Mouse (Mus musculus) lung, embryonic 16.5 days (tissue): Measurements from ENCODE around the gene Catsper4. TPM values are rescaled to one million over a fixed set of nuclear protein-coding genes. Genes with fewer than 3 reads are reported as not detected.

ENCODE experiments used
- ATAC-seq: fragments of 200-750 bp; cut with Nextera tagmentation; 2 replicates; pipeline ENCODE4 v1.8.0; 2017; ENCODE audit warnings: low read depth, mild to moderate bottlenecking, moderate library complexity
- H3K27ac ChIP-seq: fragments of 300-500 bp; sonication (generic); 2 replicates; pipeline ENCODE4 v1.5.1; 2014; ENCODE audit warnings: mild to moderate bottlenecking, control low read depth, low read length
- H3K27me3 ChIP-seq: fragments of 300-500 bp; sonication (generic); 2 replicates; pipeline ENCODE4 v1.6.1; 2014; ENCODE audit warnings: low read depth, low read length, mixed read lengths; ENCODE audit not compliant: control insufficient read depth, insufficient read depth
- H3K36me3 ChIP-seq: fragments of 300-500 bp; sonication (generic); 2 replicates; pipeline ENCODE4 v1.6.1; 2014; ENCODE audit warnings: low read length; ENCODE audit not compliant: control insufficient read depth, insufficient read depth
- H3K4me1 ChIP-seq: fragments of 300-500 bp; sonication (generic); replicated peaks from 2 replicates; pipeline ENCODE4 v1.6.1; 2014; ENCODE audit warnings: low read length, mixed read lengths; ENCODE audit not compliant: control insufficient read depth, insufficient read depth
- H3K4me2 ChIP-seq: fragments of 300-500 bp; sonication (generic); 2 replicates; pipeline ENCODE4 v1.6.1; 2014; ENCODE audit warnings: low read depth, low read length, control low read depth
- H3K4me3 ChIP-seq: fragments of 300-500 bp; sonication (generic); 2 replicates; pipeline ENCODE4 v1.5.1; 2014; ENCODE audit warnings: mild to moderate bottlenecking, low read length, control low read depth
- H3K9ac ChIP-seq: fragments of 300-500 bp; sonication (generic); 2 replicates; pipeline ENCODE4 v1.6.1; 2014; ENCODE audit warnings: low read length, control low read depth
- H3K9me3 ChIP-seq: fragments of 300-500 bp; sonication (generic); 2 replicates; pipeline ENCODE4 v1.6.1; 2016; ENCODE audit warnings: low read length; ENCODE audit not compliant: control insufficient read depth
- WGBS: fragments of 180-500 bp; shearing (Covaris S2); extraction: QIAGEN DNeasy Blood & Tissue Kit; methylation state at CpG from one replicate; pipeline ENCODE4 v1.1.7; 2014; 5-methylcytosine and 5-hydroxymethylcytosine counted together
- polyA plus RNA-seq: library from polyadenylated mRNA; unstranded; fragments of >200 nt; fragmentation: Nextera tagmentation; extraction: Ambion mirVana; gene quantifications from 2 replicates; pipeline ENCODE4 v1.2.1, GENCODE M21; 2015

Gene Catsper4
- polyA plus RNA-seq, 1 experiment from 2014 or later, result 0.23 TPM

DNA sequence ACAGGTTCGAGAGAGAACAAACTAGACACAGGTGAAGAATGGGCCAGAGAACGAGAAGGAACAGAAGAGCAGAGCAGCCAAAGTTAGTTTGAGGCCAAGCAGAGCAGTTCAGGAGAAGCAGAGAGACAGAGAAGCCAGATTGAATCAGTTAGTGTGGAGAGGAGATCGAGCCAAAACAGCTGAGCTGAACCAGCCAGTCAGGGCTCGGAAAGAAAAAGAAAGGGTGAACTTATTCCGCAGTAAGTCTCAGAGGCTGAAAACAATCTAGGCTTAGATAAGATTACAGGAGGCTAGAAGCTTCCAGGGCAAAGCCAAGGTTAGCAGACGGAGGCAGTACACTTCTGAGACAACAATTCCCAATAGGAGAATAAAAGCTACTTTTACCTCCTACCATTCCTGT, 62.2 kb downstream of the Catsper4 start:
- Histone ChIP-seq H3K9me3 (no peaks in the 10 kb centered on the region), H3K27me3 (no peaks in the 10 kb centered on the region), H3K4me2 (no peak overlapping the region), H3K36me3 (peaks cover 8% of the 10 kb centered on the region; the same call in 1 of the 2 replicates), H3K4me3 (no peak overlapping the region), H3K27ac (no peak overlapping the region), H3K4me1 (no peaks in the 10 kb centered on the region), H3K9ac (no peak overlapping the region)
- 68% methylated on average over 6 of the region's 6 CpGs for WGBS
- ATAC-seq, result no peak

GRCm38 (mm10) chr4:134164591-134164990, 62.6 kb downstream of the Catsper4 start:
- Histone ChIP-seq H3K27ac (no peak overlapping the region), H3K4me1 (no peaks in the 10 kb centered on the region), H3K36me3 (peaks cover 8% of the 10 kb centered on the region; the same call in 1 of the 2 replicates), H3K27me3 (no peaks in the 10 kb centered on the region), H3K4me3 (no peak overlapping the region), H3K9ac (no peak overlapping the region), H3K9me3 (no peaks in the 10 kb centered on the region), H3K4me2 (no peak overlapping the region)
- no peak for ATAC-seq
- WGBS, result 86% methylated on average over 5 of the region's 6 CpGs

Other genes starting within 250 kb of the Catsper4 start
- 44.2 and 44.5 TPM in 2 replicates for gene Dhdds, start 226.5 kb downstream of the Catsper4 start, polyA plus RNA-seq
- gene Lin28a, start 208.5 kb downstream of the Catsper4 start, polyA plus RNA-seq, result not detected in 2 replicates
- not detected in 2 replicates for gene Zfp683, start 173.5 kb downstream of the Catsper4 start, polyA plus RNA-seq
- gene Crybg2, start 166.6 kb downstream of the Catsper4 start, polyA plus RNA-seq, result 4.2 and 7.0 TPM in 2 replicates
- 23.8 and 24.7 TPM in 2 replicates for gene Cd52, start 132.3 kb downstream of the Catsper4 start, polyA plus RNA-seq
- gene Ubxn11, start 124.8 kb downstream of the Catsper4 start, polyA plus RNA-seq, result 14.9 and 16.6 TPM in 2 replicates
- 466 and 467 TPM in 2 replicates for gene Sh3bgrl3, start 98.6 kb downstream of the Catsper4 start, polyA plus RNA-seq
- 51.9 and 56.1 TPM in 2 replicates for gene Cep85, start 40.3 kb downstream of the Catsper4 start, polyA plus RNA-seq
- not detected in 2 replicates for gene Gm7534, start 24.4 kb downstream of the Catsper4 start, polyA plus RNA-seq
- gene Cnksr1, start 11.0 kb upstream of the Catsper4 start, polyA plus RNA-seq, result 12.6 and 14.2 TPM in 2 replicates
- 0.48 and 0.80 TPM in 2 replicates for gene E130218I03Rik, start 16.3 kb upstream of the Catsper4 start, polyA plus RNA-seq
- 10.9 and 12.6 TPM in 2 replicates for gene Zfp593, start 18.2 kb upstream of the Catsper4 start, polyA plus RNA-seq
- gene Gm30191, start 19.6 kb upstream of the Catsper4 start, polyA plus RNA-seq, result not detected in 2 replicates
- 9.0 and 11.0 TPM in 2 replicates for gene Grrp1, start 26.7 kb upstream of the Catsper4 start, polyA plus RNA-seq
- gene Pdik1l, start 60.5 kb upstream of the Catsper4 start, polyA plus RNA-seq, result 23.3 and 23.4 TPM in 2 replicates
- 2.6 and 3.1 TPM in 2 replicates for gene Trim63, start 87.7 kb upstream of the Catsper4 start, polyA plus RNA-seq
- 0.29 and 0.43 TPM in 2 replicates for gene Slc30a2, start 115.8 kb upstream of the Catsper4 start, polyA plus RNA-seq
- gene Extl1, start 156.5 kb upstream of the Catsper4 start, polyA plus RNA-seq, result 1.8 and 2.5 TPM in 2 replicates
- gene Pafah2, start 168.9 kb upstream of the Catsper4 start, polyA plus RNA-seq, result 14.3 and 14.6 TPM in 2 replicates
- 1,638 and 1,729 TPM in 2 replicates for gene Stmn1, start 240.9 kb upstream of the Catsper4 start, polyA plus RNA-seq